Mouse (Mus musculus) G1E-ER4 (cell line): ENCODE data around the gene Nrtn. TPM values are rescaled to one million over a fixed set of nuclear protein-coding genes. Genes with fewer than 3 reads are reported as not detected.
A peak's percentile ranks its signal among the peaks of the same experiment; 100 is the strongest.

ENCODE experiments used
- GATA1 ChIP-seq: IDR thresholded peaks from one replicate; pipeline ENCODE4 v1.8.0; 2012; ENCODE audit warnings: low read length, inconsistent platforms
- polyA plus RNA-seq: library from polyadenylated mRNA; stranded (reverse); fragments of >175 nt; gene quantifications from 2 replicates; pipeline ENCODE4 v1.2.3, GENCODE M21; 2012

Nrtn gene
- polyA plus RNA-seq, 1 experiment: not detected

DNA sequence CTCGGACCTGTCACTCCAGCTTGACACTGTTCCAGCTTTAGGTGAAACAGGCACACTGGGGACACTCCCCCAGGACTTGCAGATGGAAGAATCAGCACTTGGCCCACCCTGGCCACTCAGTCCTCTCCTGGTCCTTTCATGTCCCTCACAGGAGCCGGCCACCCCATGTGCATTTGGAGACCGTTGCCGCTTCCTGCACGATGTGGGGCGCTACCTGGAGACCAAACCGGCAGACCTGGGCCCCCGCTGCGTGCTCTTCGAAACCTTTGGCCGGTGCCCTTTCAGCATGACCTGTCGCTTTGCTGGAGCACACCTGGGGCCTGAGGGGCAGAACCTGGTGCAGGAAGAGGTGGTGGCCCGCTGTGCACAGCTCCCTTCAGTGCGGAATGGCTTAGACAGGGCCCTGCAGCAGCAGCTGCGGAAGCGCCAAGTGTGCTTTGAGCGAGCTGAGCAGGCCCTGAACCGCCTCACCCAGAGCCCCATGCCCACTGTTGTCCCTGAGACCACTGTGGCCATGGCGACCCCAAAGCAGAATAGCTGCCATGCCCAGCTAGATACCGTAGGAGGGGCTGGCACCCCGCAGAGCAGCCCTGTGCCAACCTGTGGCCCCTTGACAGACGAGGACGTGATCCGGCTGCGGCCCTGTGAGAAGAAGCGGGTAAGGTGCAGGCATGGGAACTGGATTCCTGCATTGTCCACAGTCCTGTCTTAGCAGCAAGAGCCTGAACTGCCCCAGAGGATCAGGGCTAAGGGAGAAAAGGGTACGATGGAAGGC, 9.5 kb upstream of the Nrtn start:
- no peak for TF ChIP-seq GATA1

DNA sequence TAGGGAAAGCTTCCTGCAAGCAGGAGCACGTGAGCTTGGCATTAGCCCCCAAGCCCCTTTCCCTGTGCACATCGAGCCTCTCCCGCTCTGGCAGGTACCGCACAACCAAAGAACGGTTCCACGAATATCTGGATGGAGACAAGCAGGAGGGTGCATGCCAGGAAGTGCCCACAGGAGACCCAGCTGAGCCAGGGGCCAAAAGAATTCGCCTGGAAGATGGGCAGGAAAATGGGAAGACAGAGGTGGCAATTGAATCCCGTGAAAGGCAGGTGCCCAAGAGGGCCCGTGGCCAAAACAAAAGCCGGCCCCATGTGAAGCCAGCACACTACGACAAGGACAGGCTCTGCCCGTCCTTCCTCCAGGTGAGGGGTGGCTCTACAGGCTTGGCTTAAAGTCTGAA, 8.1 kb upstream of the Nrtn start:
- no peak for TF ChIP-seq GATA1

- no peak for TF ChIP-seq GATA1
Observed at GRCm38 (mm10) chr17:56764474-56765354, 7.4 kb upstream of the Nrtn start, which contains the start of gene Dus3l. Gene Dus3l (plus strand): TSS chr17:56764757.

DNA sequence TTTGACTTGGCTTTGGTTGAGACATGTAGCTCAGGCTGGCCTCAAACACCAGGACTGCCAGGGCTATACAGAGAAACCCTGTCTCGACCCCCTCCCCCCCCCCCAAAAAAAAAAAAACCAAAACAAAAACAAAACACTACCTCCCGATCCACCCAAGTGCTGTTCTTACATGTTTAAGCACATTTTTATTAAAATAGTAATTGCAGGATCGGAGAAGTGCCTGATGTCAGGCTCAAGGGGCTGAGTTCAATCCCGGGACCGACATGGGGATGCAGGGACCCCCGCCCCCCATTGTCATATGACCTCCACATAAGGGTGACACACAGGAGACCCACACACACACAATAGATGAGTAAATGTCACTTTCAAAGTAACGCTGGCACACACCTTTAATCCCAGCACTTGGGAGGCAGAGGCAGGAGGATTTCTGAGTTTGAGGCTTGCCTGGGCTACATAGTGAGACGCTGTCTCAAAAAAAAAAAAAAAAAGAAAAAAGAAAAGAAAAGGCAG, 6.5 kb upstream of the Nrtn start:
- TF ChIP-seq GATA1: no peak

DNA sequence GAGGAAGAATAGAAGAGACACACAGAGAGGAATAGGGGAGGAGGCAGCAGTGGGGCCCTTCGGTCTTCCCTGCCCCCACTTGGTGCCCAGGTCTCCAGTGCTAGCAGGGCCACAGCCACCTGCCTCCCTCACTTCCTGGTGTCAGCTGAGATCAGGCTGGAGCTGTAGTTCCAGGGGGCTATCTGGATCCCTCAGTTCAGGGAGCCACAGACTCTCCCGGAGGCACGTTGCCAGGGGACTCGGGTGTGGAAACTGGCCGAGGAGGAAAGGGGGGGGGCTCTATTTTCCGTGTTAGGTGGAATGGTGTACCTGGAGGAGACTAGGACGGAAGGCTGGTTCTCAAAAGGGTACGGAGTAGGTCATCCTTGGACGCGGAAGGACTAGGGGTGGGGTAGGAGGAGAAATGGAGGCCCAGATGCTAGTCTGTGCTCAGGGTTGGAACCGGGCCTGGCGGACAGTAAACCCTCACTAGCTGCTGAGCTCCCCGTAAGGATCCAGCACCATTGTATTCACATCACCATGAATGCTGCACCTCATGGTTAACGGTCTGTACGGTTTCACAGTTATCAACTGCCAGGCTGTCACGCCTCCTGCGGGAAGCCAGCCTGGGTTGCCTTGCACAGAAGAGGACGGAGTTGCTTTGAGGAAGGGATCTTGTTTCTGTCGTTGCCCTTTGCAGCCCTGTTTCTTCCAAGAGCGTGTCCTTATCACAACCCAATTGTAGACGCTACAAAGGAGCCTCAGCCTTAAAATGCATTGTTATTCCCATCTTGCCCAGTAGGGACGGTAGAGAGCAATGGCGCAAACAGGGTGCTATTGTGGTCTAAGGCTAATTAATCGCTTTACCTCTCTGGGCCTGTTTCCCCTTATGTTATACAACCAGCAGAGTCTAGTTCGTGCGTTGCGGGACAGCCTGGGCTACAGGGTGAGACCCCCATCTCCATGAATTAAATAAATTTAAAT, 5.7 kb upstream of the Nrtn start:
- TF ChIP-seq GATA1: no peak

GRCm38 (mm10) chr17:56761991-56762410, 4.7 kb upstream of the Nrtn start:
- TF ChIP-seq GATA1: peak; percentile 59

- TF ChIP-seq GATA1: no peak
Observed at GRCm38 (mm10) chr17:56761077-56761476, 3.7 kb upstream of the Nrtn start.

- no peak for TF ChIP-seq GATA1
Observed at GRCm38 (mm10) chr17:56759261-56759660, 1.9 kb upstream of the Nrtn start.

- no peak for TF ChIP-seq GATA1
Observed at GRCm38 (mm10) chr17:56758132-56758531, 802 bp upstream of the Nrtn start.

- no peak for TF ChIP-seq GATA1
Observed at GRCm38 (mm10) chr17:56756703-56757399, 479 bp downstream of the Nrtn start.

DNA sequence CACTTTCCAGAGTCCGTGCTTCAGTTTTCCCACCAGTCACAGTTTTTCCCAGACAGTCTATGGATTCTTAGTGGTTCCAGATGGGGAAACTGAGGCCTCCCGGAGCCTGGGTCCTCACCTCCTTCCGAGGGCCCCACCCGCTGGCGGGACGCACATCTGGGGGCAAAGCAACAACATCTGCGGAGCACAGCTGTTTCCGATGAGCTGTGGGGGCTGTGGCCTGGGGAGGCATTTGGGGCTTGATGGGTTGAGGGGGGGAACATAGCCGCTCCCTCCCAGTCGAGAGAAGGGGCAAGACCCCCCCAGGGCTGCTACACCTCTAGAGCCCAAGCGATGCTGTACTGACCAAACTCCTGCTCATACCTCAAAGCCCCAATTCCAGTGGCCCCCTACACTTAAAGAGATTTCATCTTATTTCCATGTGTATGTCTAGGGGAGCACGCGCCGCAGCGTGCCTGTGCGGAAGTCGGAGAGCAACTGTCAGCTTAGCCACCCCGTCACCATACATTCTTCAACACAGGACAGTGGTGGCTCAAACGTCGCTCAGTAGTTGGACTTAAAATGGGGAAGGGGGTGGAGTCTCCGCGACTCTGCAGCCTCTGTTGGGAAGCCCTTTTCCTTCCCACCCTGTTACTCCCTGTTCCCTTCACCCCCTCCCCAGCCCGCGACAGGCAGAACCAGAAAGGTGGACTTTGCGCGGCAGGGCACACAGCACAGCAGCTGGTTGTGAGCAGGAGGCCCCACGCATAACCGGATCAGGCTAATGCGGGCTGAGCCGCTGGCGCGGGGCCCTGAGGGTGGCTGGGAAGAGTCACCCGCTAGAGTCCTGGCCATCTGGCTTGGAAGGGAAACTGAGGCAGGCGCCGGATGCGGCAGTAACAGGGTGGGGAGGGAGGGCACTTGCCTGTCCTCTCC, 2.8 kb downstream of the Nrtn start:
- TF ChIP-seq GATA1: no peak

DNA sequence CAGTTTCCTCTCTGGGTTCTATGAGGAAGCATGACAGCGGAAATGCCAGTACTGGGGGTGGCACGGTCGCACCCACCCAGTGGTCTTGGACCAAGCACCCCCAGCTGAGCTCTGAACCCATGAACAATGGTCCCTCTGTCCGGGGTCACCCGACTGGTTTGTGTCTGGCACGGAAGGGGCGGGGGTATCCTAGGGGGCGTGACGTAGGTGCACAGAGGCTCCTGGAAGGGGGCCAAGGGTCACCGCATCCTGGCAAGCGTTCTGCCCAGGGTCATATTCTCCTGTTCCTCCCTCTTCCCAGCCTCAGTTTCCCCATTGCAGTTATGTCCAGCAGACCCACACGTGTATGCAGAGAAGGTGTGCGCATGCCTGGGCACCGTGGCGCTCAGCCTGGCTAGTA, 3.9 kb downstream of the Nrtn start:
- TF ChIP-seq GATA1: no peak

GRCm38 (mm10) chr17:56751404-56752072, 5.8 kb downstream of the Nrtn start:
- no peak for TF ChIP-seq GATA1
